Mouse (Mus musculus) urinary bladder, postnatal 36 days (tissue): ENCODE results near the gene Coro7.

Experiments
- DNase-seq, 2 experiments: peaks; one replicate each; pipeline ENCODE4 v3.0.0; 2022; ENCODE audit warnings: low spot score in 2 of 2, mixed read lengths in 1 of 2

The Coro7 gene

GRCm38 (mm10) chr16:4616829-4617228, 62.7 kb downstream of the Coro7 start:
- DNase-seq: no peak

GRCm38 (mm10) chr16:4615297-4615696, 64.3 kb downstream of the Coro7 start:
- DNase-seq: no peak

GRCm38 (mm10) chr16:4614639-4615038, 64.9 kb downstream of the Coro7 start:
- no peak for DNase-seq

- no peak for DNase-seq
Measured at GRCm38 (mm10) chr16:4613736-4614135, 65.8 kb downstream of the Coro7 start.

- DNase-seq: no peak
Measured at GRCm38 (mm10) chr16:4611676-4612075, 67.9 kb downstream of the Coro7 start.

GRCm38 (mm10) chr16:4611193-4611592, 68.4 kb downstream of the Coro7 start:
- DNase-seq: no peak

- no peak for DNase-seq
Measured at GRCm38 (mm10) chr16:4608532-4609059, 71.0 kb downstream of the Coro7 start.

- DNase-seq: peak; percentile 78 to 84
Measured at GRCm38 (mm10) chr16:4607818-4608531, 71.6 kb downstream of the Coro7 start.

GRCm38 (mm10) chr16:4606431-4607084, 73.0 kb downstream of the Coro7 start:
- no peak for DNase-seq

- no peak for DNase-seq
Measured at GRCm38 (mm10) chr16:4605514-4606131, 74.0 kb downstream of the Coro7 start.

- DNase-seq: no peak
Measured at GRCm38 (mm10) chr16:4604293-4604837, 75.2 kb downstream of the Coro7 start.

- DNase-seq: no peak
Measured at GRCm38 (mm10) chr16:4603453-4603837, 76.1 kb downstream of the Coro7 start.

GRCm38 (mm10) chr16:4602766-4603452, 76.7 kb downstream of the Coro7 start:
- peak in 1 of 2 experiments; percentile 37 for DNase-seq

GRCm38 (mm10) chr16:4602189-4602588, 77.4 kb downstream of the Coro7 start:
- no peak for DNase-seq

GRCm38 (mm10) chr16:4600701-4601310, 78.8 kb downstream of the Coro7 start:
- DNase-seq: no peak

GRCm38 (mm10) chr16:4599616-4600015, 80.0 kb downstream of the Coro7 start:
- no peak for DNase-seq

GRCm38 (mm10) chr16:4598891-4599543, 80.6 kb downstream of the Coro7 start:
- no peak for DNase-seq

GRCm38 (mm10) chr16:4598041-4598440, 81.5 kb downstream of the Coro7 start:
- no peak for DNase-seq

- no peak for DNase-seq
Measured at GRCm38 (mm10) chr16:4597296-4597695, 82.3 kb downstream of the Coro7 start.

GRCm38 (mm10) chr16:4596836-4597235, 82.7 kb downstream of the Coro7 start:
- no peak for DNase-seq
